Mouse (Mus musculus): ENCODE measurements around the gene Hmgn1.

GRCm38 (mm10) chr16:96173648-96174047 lies 46.1 kb upstream of the Hmgn1 start:
- no peak for TF ChIP-seq EP300 (IDR thresholded peaks at IDR 0.05)
- TF ChIP-seq CTCF (IDR thresholded peaks at IDR 0.05) = no peak

Data from lung, postnatal 0 days (tissue).